In the genomic region with DNA sequence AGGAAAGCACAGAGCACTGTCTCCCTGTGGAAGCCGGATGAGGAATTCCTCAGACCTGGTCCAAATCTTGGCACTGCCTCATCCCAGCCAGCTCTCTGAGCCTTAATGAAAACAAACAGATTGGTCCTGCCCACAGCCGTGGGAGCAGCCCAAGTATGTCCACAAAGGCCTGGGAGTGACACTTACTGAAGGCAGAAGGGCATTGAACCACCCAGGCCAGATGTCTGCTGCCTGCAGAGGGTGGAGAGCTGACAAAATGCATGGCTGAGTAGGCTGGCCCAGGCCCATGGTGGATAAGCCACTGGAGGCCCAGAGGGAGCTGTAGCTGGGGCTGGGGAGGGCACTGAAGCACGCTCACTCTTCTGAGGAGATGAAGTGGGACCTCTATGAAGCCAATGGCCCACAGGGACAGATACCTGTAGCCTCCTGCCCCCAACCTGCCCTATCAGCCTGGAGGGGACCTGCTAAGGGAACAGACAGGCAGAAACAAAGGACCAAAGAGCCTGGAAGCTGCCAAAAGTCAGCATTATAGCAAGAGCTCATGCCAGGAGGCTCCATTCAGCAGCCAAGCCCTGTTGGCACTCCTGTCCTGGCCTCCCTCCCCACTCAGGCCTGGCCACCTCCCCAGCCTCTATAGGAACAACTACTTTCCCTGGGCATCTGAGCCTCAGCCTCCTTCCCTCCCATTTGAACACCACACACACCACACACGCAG, we compare ENCODE assay signal across 10 mouse cellular contexts. TPM values are rescaled to one million over a fixed set of nuclear protein-coding genes. Genes with fewer than 3 reads are reported as not detected.
DNase-seq lines count a peak whose midpoint lies in the region; ATAC-seq and TF ChIP-seq lines count a peak whose summit lies in the region.
"Had no signal": no experiment of that assay in that cellular context is flagged by ENCODE, and none has a peak within 500 bp of the region (broad histone marks: within the 10 kb centered on the region; RNA-seq: fewer than 3 reads in every experiment).

No protein-coding gene starts in this region.

- H3K9me3 ChIP-seq in intestine, embryonic 15.5 days = no peaks in the 10 kb centered on the region
- no peaks in the 10 kb centered on the region for H3K9me3 ChIP-seq in intestine, postnatal 0 days (ENCODE audit: control insufficient read depth)
- no peaks in the 10 kb centered on the region for H3K9me3 ChIP-seq in hindbrain, embryonic 14.5 days (ENCODE audit: control insufficient read depth, low read length)
- H3K9me3 ChIP-seq in midbrain, embryonic 13.5 days = no peaks in the 10 kb centered on the region
- H3K9me3 ChIP-seq: megakaryocyte, embryonic 14.5 days had no signal

- DNase-seq in cerebellum, postnatal 14 days = peak; percentile 63 to 76
- DNase-seq in hindbrain, embryonic 14.5 days (ENCODE audit: low spot score) = no peak
- no peak for DNase-seq in spleen, postnatal 36 days (ENCODE audit: low spot score in 2 of 2)
- no peak for DNase-seq in left cerebral cortex, postnatal 25 days (ENCODE audit: low spot score in 2 of 2)

- no peak overlapping the region for H3K4me2 ChIP-seq in intestine, embryonic 15.5 days (replicated peaks)
- no peak overlapping the region for H3K4me2 ChIP-seq in intestine, postnatal 0 days (replicated peaks; ENCODE audit: low read depth)
- no peak overlapping the region for H3K4me2 ChIP-seq in hindbrain, embryonic 14.5 days (replicated peaks)
- H3K4me2 ChIP-seq in midbrain, embryonic 13.5 days (replicated peaks) = no peak overlapping the region

- H3K27ac ChIP-seq in intestine, embryonic 15.5 days = peak overlapping the region; percentile 63; the same call in 1 of the 2 replicates
- no peak overlapping the region for H3K27ac ChIP-seq in intestine, postnatal 0 days (ENCODE audit: low read depth, low read length)
- peak overlapping the region; percentile 45 for H3K27ac ChIP-seq in hindbrain, embryonic 14.5 days
- peak overlapping the region; percentile 71 for H3K27ac ChIP-seq in midbrain, embryonic 13.5 days

- intact Hi-C loops in left cerebral cortex, postnatal 25 days (cut with DNase I) = no loop called here

- H3K36me3 ChIP-seq in intestine, embryonic 15.5 days = no peaks in the 10 kb centered on the region
- no peaks in the 10 kb centered on the region for H3K36me3 ChIP-seq in intestine, postnatal 0 days (ENCODE audit: control insufficient read depth, insufficient read depth)
- no peaks in the 10 kb centered on the region for H3K36me3 ChIP-seq in hindbrain, embryonic 14.5 days (replicated peaks; ENCODE audit: control insufficient read depth, insufficient read depth)
- no peaks in the 10 kb centered on the region for H3K36me3 ChIP-seq in midbrain, embryonic 13.5 days

- no peak overlapping the region for H3K4me3 ChIP-seq in intestine, embryonic 15.5 days (replicated peaks)
- no peak overlapping the region for H3K4me3 ChIP-seq in intestine, postnatal 0 days (ENCODE audit: low read depth, low read length)
- no peak overlapping the region for H3K4me3 ChIP-seq in hindbrain, embryonic 14.5 days (replicated peaks; ENCODE audit: low read length)
- H3K4me3 ChIP-seq in midbrain, embryonic 13.5 days (replicated peaks) = no peak overlapping the region
- H3K4me3 ChIP-seq: megakaryocyte, embryonic 14.5 days had no signal

- WGBS in intestine, embryonic 15.5 days = 45% methylated on average over 4 of the region's 4 CpGs
- 58% methylated on average over 4 of the region's 4 CpGs for WGBS in intestine, postnatal 0 days
- 26% methylated on average over 4 of the region's 4 CpGs for WGBS in hindbrain, embryonic 14.5 days
- 23% methylated on average over 4 of the region's 4 CpGs for WGBS in midbrain, embryonic 13.5 days

- ATAC-seq in intestine, embryonic 15.5 days = no peak
- ATAC-seq in intestine, postnatal 0 days = no peak
- peak; percentile 18; the same call in 1 of the 2 replicates for ATAC-seq in hindbrain, embryonic 14.5 days (ENCODE audit: low FRiP score)
- ATAC-seq in midbrain, embryonic 13.5 days = peak; percentile 35
- ATAC-seq in monocyte, adult 5-6 weeks (replicated peaks; ENCODE audit: insufficient number of reproducible peaks, low FRiP score, low TSS enrichment, poor library complexity, severe bottlenecking) = no peak

- H3K27me3 ChIP-seq in intestine, embryonic 15.5 days (replicated peaks) = no peaks in the 10 kb centered on the region
- H3K27me3 ChIP-seq in intestine, postnatal 0 days (replicated peaks; ENCODE audit: control insufficient read depth, insufficient read depth, low read length) = no peaks in the 10 kb centered on the region
- no peaks in the 10 kb centered on the region for H3K27me3 ChIP-seq in hindbrain, embryonic 14.5 days (ENCODE audit: control insufficient read depth, insufficient read depth, low read length)
- peaks cover 27% of the 10 kb centered on the region for H3K27me3 ChIP-seq in midbrain, embryonic 13.5 days
- H3K27me3 ChIP-seq: CH12.LX had no signal

- no peak for TF ChIP-seq CTCF in intestine, postnatal 0 days (IDR thresholded peaks at IDR 0.05; ENCODE audit: low read depth)

- no peak overlapping the region for H3K9ac ChIP-seq in intestine, embryonic 15.5 days
- no peak overlapping the region for H3K9ac ChIP-seq in intestine, postnatal 0 days (ENCODE audit: low read depth, low read length)
- 0 out of 2 replicates have a peak overlapping the region, but pooled peaks have one; percentile 3 for H3K9ac ChIP-seq in hindbrain, embryonic 14.5 days
- peak overlapping the region; percentile 36; the same call in 1 of the 2 replicates for H3K9ac ChIP-seq in midbrain, embryonic 13.5 days (replicated peaks)

- peaks cover 53% of the 10 kb centered on the region for H3K4me1 ChIP-seq in intestine, embryonic 15.5 days (replicated peaks)
- no peaks in the 10 kb centered on the region for H3K4me1 ChIP-seq in intestine, postnatal 0 days (replicated peaks; ENCODE audit: control insufficient read depth, insufficient read depth, low read length)
- H3K4me1 ChIP-seq in hindbrain, embryonic 14.5 days (replicated peaks; ENCODE audit: control insufficient read depth, insufficient read depth, low read length) = peaks cover 74% of the 10 kb centered on the region
- peaks cover 91% of the 10 kb centered on the region for H3K4me1 ChIP-seq in midbrain, embryonic 13.5 days (replicated peaks)

RNA-seq across cellular contexts. Expression of a gene that starts 54.6 kb away (rescaled TPM):
- 7.0 and 7.7 TPM in 2 replicates for polyA plus RNA-seq in intestine, embryonic 15.5 days (2015; fragmentation: Nextera tagmentation; extraction: Ambion mirVana)
- 3.9 and 4.1 TPM in 2 replicates for polyA plus RNA-seq in intestine, postnatal 0 days (2015; fragmentation: Nextera tagmentation; extraction: Ambion mirVana)
- polyA plus RNA-seq in hindbrain, embryonic 14.5 days (2014; fragmentation: Nextera tagmentation; extraction: Ambion mirVana) = 14.0 TPM in 2 replicates
- polyA plus RNA-seq in midbrain, embryonic 13.5 days (2015; fragmentation: Nextera tagmentation; extraction: Ambion mirVana) = 15.6 and 16.0 TPM in 2 replicates
- total RNA-seq in left cerebral cortex, postnatal 25 days (2021) = 100 to 1,000 TPM; 181 to 193 TPM
- 77.4 to 104 TPM (median 81.3 TPM) in 3 replicates for total RNA-seq in monocyte, adult 5-6 weeks (2017)

Comparison
In these comparisons a context has a peak if more than half of its experiments do, and no peak if none do; other contexts are left out.
1. ATAC-seq: peak in hindbrain, embryonic 14.5 days (single experiment) and midbrain, embryonic 13.5 days (single experiment); none in intestine, embryonic 15.5 days (single experiment), intestine, postnatal 0 days (single experiment) and monocyte, adult 5-6 weeks (single experiment).
2. H3K9ac ChIP-seq: peak in hindbrain, embryonic 14.5 days (single experiment) and midbrain, embryonic 13.5 days (single experiment); none in intestine, embryonic 15.5 days (single experiment) and intestine, postnatal 0 days (single experiment).
3. DNase-seq: peak in cerebellum, postnatal 14 days (2 of 2); none in hindbrain, embryonic 14.5 days (single experiment), spleen, postnatal 36 days (0 of 2) and left cerebral cortex, postnatal 25 days (0 of 2).